Mouse (Mus musculus): ENCODE results near the gene Smarce1. TPM values are rescaled to one million over a fixed set of nuclear protein-coding genes. Genes with fewer than 3 reads are reported as not detected.

Gene Smarce1
- polyA plus RNA-seq, 1 experiment from 2014 or later, result 270 TPM

- no peak overlapping the region for H3K4me3 ChIP-seq (ENCODE audit: low read depth, low read length)
- H3K4me2 ChIP-seq (ENCODE audit: low read length), result no peak overlapping the region
- H3K36me3 ChIP-seq (ENCODE audit: control insufficient read depth, insufficient read depth, low read length), result peaks cover 34% of the 10 kb centered on the region
- H3K27me3 ChIP-seq (ENCODE audit: control insufficient read depth, insufficient read depth, low read depth, low read length), result no peaks in the 10 kb centered on the region
- H3K4me1 ChIP-seq (ENCODE audit: control insufficient read depth, insufficient read depth, low read length), result no peaks in the 10 kb centered on the region
- ATAC-seq, result no peak
- no peaks in the 10 kb centered on the region for H3K9me3 ChIP-seq (replicated peaks; ENCODE audit: control insufficient read depth, low read length, poor library complexity, severe bottlenecking)
- no peak overlapping the region for H3K9ac ChIP-seq (ENCODE audit: low read depth, low read length)
- no peak overlapping the region for H3K27ac ChIP-seq (ENCODE audit: low read length)
- WGBS, result 80% methylated on average over 7 of the region's 7 CpGs
Observed at GRCm38 (mm10) chr11:99217248-99217986, 13.4 kb downstream of the Smarce1 start.

GRCm38 (mm10) chr11:99216181-99216580 lies 14.6 kb downstream of the Smarce1 start:
- H3K27ac ChIP-seq (ENCODE audit: low read length), result no peak overlapping the region
- H3K4me2 ChIP-seq (ENCODE audit: low read length), result no peak overlapping the region
- WGBS, result 99% methylated on average over 3 of the region's 3 CpGs
- no peak overlapping the region for H3K9ac ChIP-seq (ENCODE audit: low read depth, low read length)
- H3K27me3 ChIP-seq (ENCODE audit: control insufficient read depth, insufficient read depth, low read depth, low read length), result no peaks in the 10 kb centered on the region
- no peak overlapping the region for H3K4me3 ChIP-seq (ENCODE audit: low read depth, low read length)
- no peaks in the 10 kb centered on the region for H3K4me1 ChIP-seq (ENCODE audit: control insufficient read depth, insufficient read depth, low read length)
- no peak for ATAC-seq
- H3K9me3 ChIP-seq (replicated peaks; ENCODE audit: control insufficient read depth, low read length, poor library complexity, severe bottlenecking), result no peaks in the 10 kb centered on the region
- peaks cover 40% of the 10 kb centered on the region for H3K36me3 ChIP-seq (ENCODE audit: control insufficient read depth, insufficient read depth, low read length)

DNA sequence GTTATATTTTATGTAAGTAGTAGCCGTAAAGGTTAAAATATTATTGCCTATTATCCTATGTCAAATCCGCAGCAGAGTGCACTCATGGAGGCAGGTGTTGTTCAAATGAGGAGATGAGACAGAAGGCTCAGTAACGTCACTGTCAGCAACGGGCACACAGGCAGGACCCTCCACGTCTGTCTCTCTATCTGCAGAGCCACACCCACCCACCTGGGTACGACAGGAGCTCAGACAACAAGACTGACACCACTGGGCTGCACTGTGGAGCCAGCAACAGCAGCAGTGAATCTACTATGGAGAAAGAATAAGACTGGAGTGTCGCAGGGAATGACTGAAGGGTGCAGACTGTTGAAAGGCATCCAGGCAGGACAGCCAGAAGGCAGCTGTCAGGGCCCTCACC lies 18.1 kb downstream of the Smarce1 start:
- H3K27me3 ChIP-seq (ENCODE audit: control insufficient read depth, insufficient read depth, low read depth, low read length), result no peaks in the 10 kb centered on the region
- no peaks in the 10 kb centered on the region for H3K4me1 ChIP-seq (ENCODE audit: control insufficient read depth, insufficient read depth, low read length)
- 84% methylated on average over 7 of the region's 7 CpGs for WGBS
- no peak for ATAC-seq
- H3K4me2 ChIP-seq (ENCODE audit: low read length), result no peak overlapping the region
- no peaks in the 10 kb centered on the region for H3K9me3 ChIP-seq (replicated peaks; ENCODE audit: control insufficient read depth, low read length, poor library complexity, severe bottlenecking)
- no peak overlapping the region for H3K27ac ChIP-seq (ENCODE audit: low read length)
- H3K9ac ChIP-seq (ENCODE audit: low read depth, low read length), result no peak overlapping the region
- H3K4me3 ChIP-seq (ENCODE audit: low read depth, low read length), result no peak overlapping the region
- peaks cover 44% of the 10 kb centered on the region for H3K36me3 ChIP-seq (ENCODE audit: control insufficient read depth, insufficient read depth, low read length)

DNA sequence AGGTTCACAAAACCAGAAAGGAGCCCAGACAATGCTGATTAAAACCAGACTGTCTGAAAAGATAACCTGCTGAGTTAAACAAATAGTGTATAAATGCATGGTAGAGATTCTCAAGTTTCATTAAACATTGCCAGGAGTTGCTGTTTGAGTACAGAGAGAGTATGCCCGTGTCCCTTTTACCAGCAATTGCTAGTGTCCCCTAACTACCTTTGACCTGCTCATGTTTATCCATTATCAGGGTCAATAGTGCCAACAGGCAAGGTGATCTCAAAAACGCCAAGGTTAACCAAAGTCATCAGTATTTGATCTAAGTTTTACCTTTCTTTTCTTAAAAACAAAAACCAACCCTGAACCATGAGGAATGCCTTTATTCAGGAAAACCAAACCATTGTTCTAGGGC lies 18.9 kb downstream of the Smarce1 start:
- Histone ChIP-seq H3K9me3 (replicated peaks; ENCODE audit: control insufficient read depth, low read length, poor library complexity, severe bottlenecking) (no peaks in the 10 kb centered on the region), H3K4me1 (ENCODE audit: control insufficient read depth, insufficient read depth, low read length) (no peaks in the 10 kb centered on the region), H3K9ac (ENCODE audit: low read depth, low read length) (no peak overlapping the region), H3K27ac (ENCODE audit: low read length) (no peak overlapping the region), H3K27me3 (ENCODE audit: control insufficient read depth, insufficient read depth, low read depth, low read length) (no peaks in the 10 kb centered on the region), H3K4me2 (ENCODE audit: low read length) (no peak overlapping the region), H3K4me3 (ENCODE audit: low read depth, low read length) (no peak overlapping the region), H3K36me3 (ENCODE audit: control insufficient read depth, insufficient read depth, low read length) (peaks cover 38% of the 10 kb centered on the region)
- 87% methylated on average over 2 of the region's 2 CpGs for WGBS
- ATAC-seq, result no peak

DNA sequence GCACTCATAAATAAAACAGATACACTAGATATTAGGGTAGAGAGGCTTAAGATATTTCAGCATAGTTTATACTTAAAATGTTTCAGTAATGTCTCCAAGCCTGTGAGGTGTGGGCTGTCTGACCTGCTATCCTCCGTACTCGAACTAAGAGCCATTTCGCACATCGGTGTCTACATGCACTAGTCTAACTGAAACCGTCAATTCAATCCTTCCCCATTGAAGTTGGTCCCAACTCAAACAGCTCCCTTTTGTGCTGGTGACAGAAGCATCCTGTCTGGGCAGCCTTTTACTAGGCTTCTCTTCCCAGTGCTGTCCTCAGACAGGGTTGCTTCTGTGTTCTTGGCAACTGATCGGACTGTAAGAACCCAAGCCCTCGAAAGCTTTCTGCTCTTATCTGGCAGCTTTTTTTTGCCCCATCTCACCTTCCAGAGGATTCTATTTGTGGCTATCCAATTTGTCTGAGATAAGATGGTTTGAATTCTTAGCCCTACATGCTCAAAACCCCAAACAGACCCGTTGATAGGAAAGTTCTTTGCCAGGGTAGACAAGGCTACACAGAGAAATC lies 22.6 kb downstream of the Smarce1 start:
- no peak overlapping the region for H3K27ac ChIP-seq (ENCODE audit: low read length)
- H3K4me3 ChIP-seq (ENCODE audit: low read depth, low read length), result no peak overlapping the region
- ATAC-seq, result no peak
- no peaks in the 10 kb centered on the region for H3K27me3 ChIP-seq (ENCODE audit: control insufficient read depth, insufficient read depth, low read depth, low read length)
- no peaks in the 10 kb centered on the region for H3K9me3 ChIP-seq (replicated peaks; ENCODE audit: control insufficient read depth, low read length, poor library complexity, severe bottlenecking)
- H3K9ac ChIP-seq (ENCODE audit: low read depth, low read length), result no peak overlapping the region
- peaks cover 23% of the 10 kb centered on the region for H3K36me3 ChIP-seq (ENCODE audit: control insufficient read depth, insufficient read depth, low read length)
- 85% methylated on average over 8 of the region's 8 CpGs for WGBS
- H3K4me2 ChIP-seq (ENCODE audit: low read length), result no peak overlapping the region
- H3K4me1 ChIP-seq (ENCODE audit: control insufficient read depth, insufficient read depth, low read length), result no peaks in the 10 kb centered on the region

- H3K4me1 ChIP-seq (ENCODE audit: control insufficient read depth, insufficient read depth, low read length), result no peaks in the 10 kb centered on the region
- no peaks in the 10 kb centered on the region for H3K9me3 ChIP-seq (replicated peaks; ENCODE audit: control insufficient read depth, low read length, poor library complexity, severe bottlenecking)
- WGBS, result 33% methylated on average over 2 of the region's 2 CpGs
- no peak overlapping the region for H3K4me2 ChIP-seq (ENCODE audit: low read length)
- H3K4me3 ChIP-seq (ENCODE audit: low read depth, low read length), result no peak overlapping the region
- H3K36me3 ChIP-seq (ENCODE audit: control insufficient read depth, insufficient read depth, low read length), result peaks cover 16% of the 10 kb centered on the region
- H3K9ac ChIP-seq (ENCODE audit: low read depth, low read length), result no peak overlapping the region
- H3K27ac ChIP-seq (ENCODE audit: low read length), result no peak overlapping the region
- ATAC-seq, result no peak
- H3K27me3 ChIP-seq (ENCODE audit: control insufficient read depth, insufficient read depth, low read depth, low read length), result no peaks in the 10 kb centered on the region
Observed at GRCm38 (mm10) chr11:99207449-99207848, 23.4 kb downstream of the Smarce1 start.

DNA sequence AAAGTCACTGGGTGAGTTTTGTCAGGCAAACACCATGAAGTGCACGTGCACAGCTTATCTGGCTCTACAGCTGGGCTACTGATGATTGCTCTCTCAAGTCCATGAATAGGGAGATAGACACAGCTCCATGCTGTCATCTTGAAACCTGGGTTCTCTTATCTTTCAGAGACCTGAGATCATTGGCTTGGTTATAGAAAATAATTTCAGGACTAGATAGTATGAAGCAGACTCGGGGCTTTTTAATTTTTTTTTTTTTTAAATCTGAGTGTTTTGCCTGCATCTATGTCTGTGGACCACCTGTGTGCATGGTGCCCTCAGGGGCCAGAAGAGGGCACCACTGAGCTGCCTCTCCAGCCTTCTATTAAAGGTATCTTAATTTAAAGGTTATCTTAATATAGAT lies 23.9 kb downstream of the Smarce1 start:
- Histone ChIP-seq H3K36me3 (ENCODE audit: control insufficient read depth, insufficient read depth, low read length) (peaks cover 11% of the 10 kb centered on the region), H3K9ac (ENCODE audit: low read depth, low read length) (no peak overlapping the region), H3K9me3 (replicated peaks; ENCODE audit: control insufficient read depth, low read length, poor library complexity, severe bottlenecking) (no peaks in the 10 kb centered on the region), H3K27me3 (ENCODE audit: control insufficient read depth, insufficient read depth, low read depth, low read length) (no peaks in the 10 kb centered on the region), H3K27ac (ENCODE audit: low read length) (no peak overlapping the region), H3K4me3 (ENCODE audit: low read depth, low read length) (no peak overlapping the region), H3K4me1 (ENCODE audit: control insufficient read depth, insufficient read depth, low read length) (no peaks in the 10 kb centered on the region), H3K4me2 (ENCODE audit: low read length) (no peak overlapping the region)
- WGBS, result 35% methylated on average over 2 of the region's 2 CpGs
- no peak for ATAC-seq

DNA sequence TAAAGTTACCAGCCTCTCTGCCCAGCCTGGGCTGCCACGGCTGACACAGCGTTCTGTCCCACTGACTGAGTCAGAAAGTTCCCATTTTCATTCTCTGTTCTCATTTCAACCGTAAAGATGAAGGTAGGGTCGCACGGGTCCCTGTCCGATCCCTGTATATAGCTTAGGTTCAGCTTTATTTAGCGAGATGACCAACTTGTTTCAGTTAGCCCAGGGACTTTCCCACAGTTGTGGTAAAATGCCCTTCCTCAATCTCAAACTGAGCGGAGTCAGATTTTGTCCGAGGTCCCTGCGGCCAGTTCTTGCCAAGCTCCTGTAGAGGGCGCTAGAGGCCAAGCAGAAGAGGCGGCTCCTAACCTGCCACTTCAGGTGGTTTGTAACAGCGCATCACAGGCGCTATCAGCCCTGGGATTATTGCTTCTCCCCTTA lies 41.6 kb downstream of the Smarce1 start:
- H3K9ac ChIP-seq (ENCODE audit: low read depth, low read length), result no peak overlapping the region
- H3K9me3 ChIP-seq (replicated peaks; ENCODE audit: control insufficient read depth, low read length, poor library complexity, severe bottlenecking), result no peaks in the 10 kb centered on the region
- no peaks in the 10 kb centered on the region for H3K4me1 ChIP-seq (ENCODE audit: control insufficient read depth, insufficient read depth, low read length)
- H3K4me3 ChIP-seq (ENCODE audit: low read depth, low read length), result no peak overlapping the region
- ATAC-seq, result no peak
- no peaks in the 10 kb centered on the region for H3K27me3 ChIP-seq (ENCODE audit: control insufficient read depth, insufficient read depth, low read depth, low read length)
- 25% methylated on average over 14 of the region's 14 CpGs for WGBS
- no peak overlapping the region for H3K4me2 ChIP-seq (ENCODE audit: low read length)
- no peak overlapping the region for H3K27ac ChIP-seq (ENCODE audit: low read length)
- H3K36me3 ChIP-seq (ENCODE audit: control insufficient read depth, insufficient read depth, low read length), result no peaks in the 10 kb centered on the region

- 92% methylated on average over 4 of the region's 4 CpGs for WGBS
- Histone ChIP-seq H3K9me3 (replicated peaks; ENCODE audit: control insufficient read depth, low read length, poor library complexity, severe bottlenecking) (no peaks in the 10 kb centered on the region), H3K4me2 (ENCODE audit: low read length) (no peak overlapping the region), H3K36me3 (ENCODE audit: control insufficient read depth, insufficient read depth, low read length) (no peaks in the 10 kb centered on the region), H3K4me1 (ENCODE audit: control insufficient read depth, insufficient read depth, low read length) (no peaks in the 10 kb centered on the region), H3K27ac (ENCODE audit: low read length) (no peak overlapping the region), H3K4me3 (ENCODE audit: low read depth, low read length) (no peak overlapping the region), H3K9ac (ENCODE audit: low read depth, low read length) (no peak overlapping the region), H3K27me3 (ENCODE audit: control insufficient read depth, insufficient read depth, low read depth, low read length) (no peaks in the 10 kb centered on the region)
- ATAC-seq, result no peak
Observed at GRCm38 (mm10) chr11:99187348-99187747, 43.5 kb downstream of the Smarce1 start.
